9 mouse cellular contexts compared by ENCODE assay signal in genomic region chr2:30251417-30252104, GRCm38 (mm10). TPM values are rescaled to one million over a fixed set of nuclear protein-coding genes. Genes with fewer than 3 reads are reported as not detected.
DNase-seq lines count a peak whose midpoint lies in the region; ATAC-seq lines count a peak whose summit lies in the region.
"Had no signal": no experiment of that assay in that cellular context is flagged by ENCODE, and none has a peak within 500 bp of the region (broad histone marks: within the 10 kb centered on the region; RNA-seq: fewer than 3 reads in every experiment).

No protein-coding gene starts in this region.

- no peak overlapping the region for H3K9ac ChIP-seq in heart, embryonic 15.5 days
- no peak overlapping the region for H3K9ac ChIP-seq in lung, embryonic 15.5 days
- peak overlapping the region; percentile 57 for H3K9ac ChIP-seq in stomach, embryonic 16.5 days (ENCODE audit: low read length)

- DNase-seq in frontal cortex, postnatal 36 days (ENCODE audit: low spot score in 2 of 2), result no peak
- DNase-seq in ES-CJ7 (ENCODE audit: low read depth, low spot score), result peak; percentile 91
- DNase-seq in right cerebral cortex, postnatal 14 days, result no peak

- H3K9me3 ChIP-seq in heart, embryonic 15.5 days (replicated peaks), result no peaks in the 10 kb centered on the region
- H3K9me3 ChIP-seq in lung, embryonic 15.5 days, result no peaks in the 10 kb centered on the region
- no peaks in the 10 kb centered on the region for H3K9me3 ChIP-seq in stomach, embryonic 16.5 days (replicated peaks; ENCODE audit: control insufficient read depth, low read length)

- H3K4me1 ChIP-seq in heart, embryonic 15.5 days (replicated peaks), result peaks cover 36% of the 10 kb centered on the region
- no peaks in the 10 kb centered on the region for H3K4me1 ChIP-seq in lung, embryonic 15.5 days
- peaks cover 20% of the 10 kb centered on the region; the same call in 1 of the 2 replicates for H3K4me1 ChIP-seq in stomach, embryonic 16.5 days (ENCODE audit: control insufficient read depth, insufficient read depth, low read length)

- peaks cover 40% of the 10 kb centered on the region for H3K36me3 ChIP-seq in heart, embryonic 15.5 days
- peaks cover 38% of the 10 kb centered on the region for H3K36me3 ChIP-seq in lung, embryonic 15.5 days
- peaks cover 14% of the 10 kb centered on the region for H3K36me3 ChIP-seq in stomach, embryonic 16.5 days (ENCODE audit: control insufficient read depth, insufficient read depth, low read length)

- 51% methylated on average over 5 of the region's 5 CpGs for WGBS in heart, embryonic 15.5 days
- 70% methylated on average over 5 of the region's 5 CpGs for WGBS in lung, embryonic 15.5 days
- 58% methylated on average over 5 of the region's 5 CpGs for WGBS in stomach, embryonic 16.5 days

- no peak overlapping the region for H3K4me2 ChIP-seq in heart, embryonic 15.5 days
- H3K4me2 ChIP-seq in lung, embryonic 15.5 days, result no peak overlapping the region
- peak overlapping the region; percentile 28; the same call in 1 of the 2 replicates for H3K4me2 ChIP-seq in stomach, embryonic 16.5 days (ENCODE audit: low read depth, low read length)

- ATAC-seq in frontal cortex, adult (ENCODE audit: low TSS enrichment), result peak; percentile 22; the same call in 1 of the 2 replicates
- ATAC-seq in heart, embryonic 15.5 days (replicated peaks; ENCODE audit: insufficient number of reproducible peaks, insufficient read depth, low FRiP score, low read depth), result peak; percentile 58; the same call in 1 of the 2 replicates
- ATAC-seq in lung, embryonic 15.5 days (ENCODE audit: borderline replicate concordance, extremely low read depth, low FRiP score, low TSS enrichment), result peak; percentile 37
- peak; percentile 94 for ATAC-seq in stomach, embryonic 16.5 days (ENCODE audit: insufficient read depth, low FRiP score)
- ATAC-seq in cerebellum, adult (ENCODE audit: insufficient number of reproducible peaks, low FRiP score, low TSS enrichment), result no peak

- no peaks in the 10 kb centered on the region for H3K27me3 ChIP-seq in heart, embryonic 15.5 days
- no peaks in the 10 kb centered on the region for H3K27me3 ChIP-seq in lung, embryonic 15.5 days
- H3K27me3 ChIP-seq in stomach, embryonic 16.5 days (ENCODE audit: control insufficient read depth, insufficient read depth, low read length), result no peaks in the 10 kb centered on the region

- H3K4me3 ChIP-seq in heart, embryonic 15.5 days, result no peak overlapping the region
- no peak overlapping the region for H3K4me3 ChIP-seq in lung, embryonic 15.5 days
- H3K4me3 ChIP-seq in stomach, embryonic 16.5 days (replicated peaks; ENCODE audit: low read length), result no peak overlapping the region

- H3K27ac ChIP-seq in heart, embryonic 15.5 days, result peak overlapping the region; percentile 39
- no peak overlapping the region for H3K27ac ChIP-seq in lung, embryonic 15.5 days
- H3K27ac ChIP-seq in stomach, embryonic 16.5 days (ENCODE audit: low read length), result peak overlapping the region; percentile 96

RNA-seq across cellular contexts. Expression of gene Gm28035, which starts 11.2 kb away (rescaled TPM):
- 0.33 and 0.38 TPM in 2 replicates for polyA plus RNA-seq in heart, embryonic 15.5 days (2015; fragmentation: Nextera tagmentation; extraction: Ambion mirVana)
- polyA plus RNA-seq in lung, embryonic 15.5 days (2015; fragmentation: Nextera tagmentation; extraction: Ambion mirVana), result 0.10 and 0.25 TPM in 2 replicates
- polyA plus RNA-seq in stomach, embryonic 16.5 days (2015; fragmentation: Nextera tagmentation; extraction: Ambion mirVana), result 0.24 and 0.30 TPM in 2 replicates

RNA-seq across cellular contexts. Expression of gene Lrrc8a, which starts 14.0 kb away (rescaled TPM):
- 37.7 and 40.0 TPM in 2 replicates for polyA plus RNA-seq in heart, embryonic 15.5 days (2015; fragmentation: Nextera tagmentation; extraction: Ambion mirVana)
- polyA plus RNA-seq in lung, embryonic 15.5 days (2015; fragmentation: Nextera tagmentation; extraction: Ambion mirVana), result 39.1 and 40.9 TPM in 2 replicates
- 34.0 and 40.1 TPM in 2 replicates for polyA plus RNA-seq in stomach, embryonic 16.5 days (2015; fragmentation: Nextera tagmentation; extraction: Ambion mirVana)

RNA-seq across cellular contexts. Expression of gene Phyhd1, which starts 14.4 kb away (rescaled TPM):
- polyA plus RNA-seq in heart, embryonic 15.5 days (2015; fragmentation: Nextera tagmentation; extraction: Ambion mirVana), result 8.4 and 10.1 TPM in 2 replicates
- 7.1 and 7.3 TPM in 2 replicates for polyA plus RNA-seq in lung, embryonic 15.5 days (2015; fragmentation: Nextera tagmentation; extraction: Ambion mirVana)
- 13.3 and 13.5 TPM in 2 replicates for polyA plus RNA-seq in stomach, embryonic 16.5 days (2015; fragmentation: Nextera tagmentation; extraction: Ambion mirVana)

RNA-seq across cellular contexts. Expression of gene Gm28038, which starts 29.3 kb away (rescaled TPM):
- polyA plus RNA-seq in heart, embryonic 15.5 days (2015; fragmentation: Nextera tagmentation; extraction: Ambion mirVana), result not detected in 2 replicates
- not detected in 2 replicates for polyA plus RNA-seq in lung, embryonic 15.5 days (2015; fragmentation: Nextera tagmentation; extraction: Ambion mirVana)
- polyA plus RNA-seq in stomach, embryonic 16.5 days (2015; fragmentation: Nextera tagmentation; extraction: Ambion mirVana), result not detected in 2 replicates
- polyA plus RNA-seq: liver, adult 2 months had no signal

RNA-seq across cellular contexts. Expression of gene Dolk, which starts 34.6 kb away (rescaled TPM):
- polyA plus RNA-seq in heart, embryonic 15.5 days (2015; fragmentation: Nextera tagmentation; extraction: Ambion mirVana), result 26.9 and 32.0 TPM in 2 replicates
- 28.8 and 31.9 TPM in 2 replicates for polyA plus RNA-seq in lung, embryonic 15.5 days (2015; fragmentation: Nextera tagmentation; extraction: Ambion mirVana)
- polyA plus RNA-seq in stomach, embryonic 16.5 days (2015; fragmentation: Nextera tagmentation; extraction: Ambion mirVana), result 32.4 and 34.0 TPM in 2 replicates
